Mouse (Mus musculus): ENCODE measurements at regions not wholly inside any gene's neighbourhood (a gene's known extent, or its start where the extent isn't known, plus 50 kb on each side); places are given as distances from the start of the nearest gene placed in this dataset.

DNA sequence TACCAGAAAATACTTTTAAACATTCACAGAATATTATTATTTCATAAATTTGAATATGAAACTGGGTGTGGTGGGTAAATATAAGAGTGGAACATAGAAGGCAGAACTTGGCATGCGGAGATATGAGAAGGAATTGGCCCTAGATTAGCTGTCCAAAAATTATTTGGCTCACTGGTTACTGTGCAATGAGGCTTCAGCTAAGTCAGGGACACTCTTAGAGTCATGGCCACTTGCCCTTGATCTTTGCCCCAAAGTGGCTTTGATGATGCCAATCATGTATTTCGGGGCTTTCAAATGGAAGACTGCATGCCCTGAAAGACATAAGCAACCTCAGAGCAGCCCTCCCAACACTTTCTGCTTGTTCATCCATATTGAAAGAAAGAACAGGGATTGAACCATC, 76.9 kb downstream of the Pxdc1 start:
- ATAC-seq (ENCODE audit: insufficient number of reproducible peaks, low FRiP score, low TSS enrichment, low read depth), result no peak
- WGBS, result 94% methylated on average over 2 of the region's 2 CpGs
- Histone ChIP-seq H3K27ac (no peak overlapping the region), H3K4me1 (no peaks in the 10 kb centered on the region), H3K9ac (no peak overlapping the region), H3K4me2 (no peak overlapping the region), H3K9me3 (no peaks in the 10 kb centered on the region), H3K36me3 (no peaks in the 10 kb centered on the region), H3K27me3 (no peaks in the 10 kb centered on the region), H3K4me3 (no peak overlapping the region)

DNA sequence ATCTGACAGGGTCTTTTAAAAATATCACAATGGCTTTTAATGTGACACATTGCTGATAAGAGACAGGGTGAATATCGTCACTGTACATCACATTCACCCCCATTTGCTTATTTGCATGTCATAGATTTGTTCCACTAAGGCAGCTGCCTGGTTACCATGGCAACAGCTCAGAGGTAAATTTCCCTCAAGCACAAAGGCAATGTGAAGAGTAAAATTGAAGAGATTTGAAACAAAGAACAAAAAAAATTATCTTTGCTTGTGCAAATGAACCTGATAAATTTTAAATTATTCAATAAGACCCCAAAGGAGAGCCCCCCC, 77.3 kb downstream of the Pxdc1 start:
- Histone ChIP-seq H3K9me3 (no peaks in the 10 kb centered on the region), H3K9ac (no peak overlapping the region), H3K4me2 (no peak overlapping the region), H3K4me3 (no peak overlapping the region), H3K27ac (no peak overlapping the region), H3K36me3 (no peaks in the 10 kb centered on the region), H3K27me3 (no peaks in the 10 kb centered on the region), H3K4me1 (no peaks in the 10 kb centered on the region)
- WGBS, result 49% methylated on average over 1 of the region's 1 CpGs
- ATAC-seq (ENCODE audit: insufficient number of reproducible peaks, low FRiP score, low TSS enrichment, low read depth), result no peak

DNA sequence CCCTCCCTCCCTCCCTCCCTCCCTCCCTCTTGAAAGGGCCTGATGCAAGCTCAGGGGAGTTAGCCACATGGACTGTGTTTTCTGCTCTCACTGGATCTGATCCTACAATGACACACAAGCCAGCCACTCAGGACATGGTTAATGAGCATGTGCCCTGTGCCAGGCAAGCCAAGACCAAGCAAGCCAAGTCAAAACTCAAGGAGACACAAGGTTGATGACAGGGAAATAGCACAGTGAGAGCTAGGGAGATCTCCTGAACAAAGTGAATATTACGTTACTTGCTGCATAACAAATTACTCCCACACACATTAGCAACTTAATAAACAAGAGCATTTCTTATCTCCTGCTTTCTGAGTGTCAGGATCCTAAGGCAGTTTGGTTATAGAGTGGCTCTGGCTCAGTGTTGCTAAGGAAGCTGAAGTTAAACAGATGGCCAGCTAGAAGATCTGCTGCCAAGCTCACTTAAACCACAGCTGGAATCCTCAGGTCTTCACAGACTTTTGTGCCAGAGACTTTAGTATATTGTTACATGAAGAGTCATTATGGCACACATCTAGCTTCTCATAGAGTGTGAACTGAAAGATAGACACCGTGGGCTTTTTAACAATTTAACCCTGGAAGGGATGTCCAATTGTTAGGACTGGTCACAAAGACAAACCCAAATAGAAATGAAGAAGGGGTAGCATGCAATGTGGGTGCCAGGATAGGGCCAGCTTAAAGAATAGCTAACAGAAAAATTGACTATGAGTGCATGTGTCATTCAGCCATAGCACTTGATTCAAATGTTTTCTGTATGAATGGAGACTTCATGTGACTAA, 77.9 kb downstream of the Pxdc1 start:
- WGBS, result 59% methylated on average over 2 of the region's 2 CpGs
- H3K4me3 ChIP-seq, result no peak overlapping the region
- no peak for ATAC-seq (ENCODE audit: insufficient number of reproducible peaks, low FRiP score, low TSS enrichment, low read depth)
- H3K4me2 ChIP-seq, result no peak overlapping the region
- no peak overlapping the region for H3K27ac ChIP-seq
- no peak overlapping the region for H3K9ac ChIP-seq
- no peaks in the 10 kb centered on the region for H3K4me1 ChIP-seq
- no peaks in the 10 kb centered on the region for H3K27me3 ChIP-seq
- no peaks in the 10 kb centered on the region for H3K36me3 ChIP-seq
- no peaks in the 10 kb centered on the region for H3K9me3 ChIP-seq

DNA sequence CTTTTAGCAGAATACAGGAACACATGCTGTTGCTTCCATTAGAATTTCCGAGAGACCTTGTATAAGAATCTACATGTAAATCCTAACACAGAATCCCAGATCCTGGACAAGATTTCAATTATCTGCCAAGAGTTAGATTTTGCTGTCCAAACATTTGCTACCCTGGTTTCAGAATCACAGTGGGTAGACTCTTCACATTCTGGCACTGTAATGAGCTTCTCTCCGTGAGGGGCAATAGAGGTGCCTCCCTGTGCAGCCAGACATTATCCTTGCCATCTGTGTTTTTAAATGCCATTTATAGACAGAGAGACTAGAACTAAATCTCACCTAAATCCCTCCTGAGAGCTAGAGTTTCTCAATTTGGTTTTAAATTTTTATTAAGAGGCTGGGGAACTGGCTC, 84.0 kb downstream of the Pxdc1 start:
- Histone ChIP-seq H3K4me1 (no peaks in the 10 kb centered on the region), H3K27ac (no peak overlapping the region), H3K9ac (no peak overlapping the region), H3K4me3 (no peak overlapping the region), H3K36me3 (no peaks in the 10 kb centered on the region), H3K4me2 (no peak overlapping the region), H3K9me3 (no peaks in the 10 kb centered on the region), H3K27me3 (no peaks in the 10 kb centered on the region)
- 53% methylated on average over 2 of the region's 2 CpGs for WGBS
- ATAC-seq (ENCODE audit: insufficient number of reproducible peaks, low FRiP score, low TSS enrichment, low read depth), result no peak

DNA sequence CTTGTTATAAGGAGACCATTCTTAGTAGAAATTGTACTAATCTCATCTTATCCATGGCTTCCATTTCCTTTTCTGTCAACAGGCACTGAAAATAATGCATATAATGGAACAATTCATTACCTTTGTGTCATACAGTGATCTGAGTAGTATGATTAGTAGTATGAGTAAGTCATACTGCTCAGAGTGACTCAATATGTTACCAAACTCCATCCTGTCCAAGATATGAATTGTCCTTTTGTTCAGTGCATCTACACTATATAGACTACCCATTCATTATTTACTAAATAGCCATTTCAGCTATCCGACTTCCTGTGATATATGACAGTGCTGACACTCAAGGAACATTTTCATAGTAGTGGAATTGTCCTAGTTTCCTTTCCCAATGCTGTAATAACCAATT, 86.6 kb downstream of the Pxdc1 start:
- Histone ChIP-seq H3K4me3 (no peak overlapping the region), H3K4me2 (no peak overlapping the region), H3K4me1 (no peaks in the 10 kb centered on the region), H3K27me3 (no peaks in the 10 kb centered on the region), H3K27ac (no peak overlapping the region), H3K36me3 (no peaks in the 10 kb centered on the region), H3K9ac (no peak overlapping the region), H3K9me3 (no peaks in the 10 kb centered on the region)
- ATAC-seq (ENCODE audit: insufficient number of reproducible peaks, low FRiP score, low TSS enrichment, low read depth), result no peak
- 84% methylated on average over 1 of the region's 1 CpGs for WGBS

DNA sequence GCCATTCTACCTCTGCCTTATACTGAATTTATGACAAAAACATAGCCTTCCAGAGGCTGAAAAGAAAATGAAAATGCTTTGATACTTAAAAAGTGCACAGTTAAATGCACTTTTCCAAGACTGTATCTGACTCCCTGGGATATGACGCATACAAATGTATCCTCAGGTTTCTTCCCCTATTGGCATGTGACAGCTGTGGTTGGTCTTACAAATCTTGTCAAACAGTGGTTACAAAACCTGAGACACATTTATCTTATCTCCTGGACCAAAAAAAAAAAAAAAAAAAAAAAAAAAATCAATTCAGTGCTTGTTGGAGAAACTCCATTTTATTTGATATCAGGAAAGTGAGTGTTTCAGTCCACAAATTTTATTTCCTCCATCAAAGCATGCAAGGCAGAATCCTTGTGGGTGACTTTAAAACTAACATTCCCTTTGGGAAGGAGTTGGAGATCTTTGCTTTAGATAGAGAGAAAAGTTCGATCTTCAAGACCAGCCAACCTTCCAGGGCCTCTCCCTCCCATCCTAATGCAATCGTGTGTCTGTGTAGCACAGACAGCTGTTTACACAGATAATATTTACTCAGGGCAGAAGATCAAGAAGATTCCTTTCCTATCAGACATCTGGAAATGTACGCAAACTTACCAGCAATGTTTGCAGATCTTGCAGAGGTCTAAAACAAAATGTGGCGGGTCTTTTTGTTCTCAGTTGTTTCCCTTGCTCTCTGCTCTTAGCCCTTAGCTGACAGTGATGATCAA, 103.0 kb downstream of the Pxdc1 start:
- Histone ChIP-seq H3K27ac (no peak overlapping the region), H3K9me3 (no peaks in the 10 kb centered on the region), H3K4me2 (no peak overlapping the region), H3K4me1 (no peaks in the 10 kb centered on the region), H3K27me3 (no peaks in the 10 kb centered on the region), H3K9ac (no peak overlapping the region), H3K4me3 (no peak overlapping the region), H3K36me3 (no peaks in the 10 kb centered on the region)
- WGBS, result 66% methylated on average over 5 of the region's 5 CpGs
- ATAC-seq (ENCODE audit: insufficient number of reproducible peaks, low FRiP score, low TSS enrichment, low read depth), result no peak

DNA sequence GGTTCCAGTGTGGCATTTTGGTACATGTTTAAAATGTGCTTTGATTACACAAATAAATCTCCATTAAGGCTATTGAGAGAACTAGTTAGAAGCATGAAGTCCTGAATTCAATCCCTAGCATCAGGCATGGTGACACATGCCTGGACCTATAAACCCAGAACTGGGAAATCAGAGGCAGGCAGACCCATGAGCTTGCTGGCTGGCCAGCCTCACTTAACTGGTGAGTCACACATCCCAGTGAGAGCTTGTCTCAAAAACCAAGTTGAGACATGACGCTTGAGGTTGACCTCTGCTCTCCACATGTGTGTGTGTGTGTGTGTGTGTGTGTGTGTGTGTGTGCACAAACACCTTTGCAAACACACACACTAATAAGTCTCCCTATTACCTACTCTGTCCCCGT, 112.6 kb downstream of the Pxdc1 start:
- Histone ChIP-seq H3K4me2 (no peak overlapping the region), H3K9ac (no peak overlapping the region), H3K4me3 (no peak overlapping the region), H3K27me3 (no peaks in the 10 kb centered on the region), H3K36me3 (no peaks in the 10 kb centered on the region), H3K27ac (no peak overlapping the region), H3K4me1 (no peaks in the 10 kb centered on the region; the same call in 1 of the 2 replicates), H3K9me3 (no peaks in the 10 kb centered on the region)
- WGBS, result 87% methylated on average over 2 of the region's 2 CpGs
- ATAC-seq (ENCODE audit: insufficient number of reproducible peaks, low FRiP score, low TSS enrichment, low read depth), result no peak

DNA sequence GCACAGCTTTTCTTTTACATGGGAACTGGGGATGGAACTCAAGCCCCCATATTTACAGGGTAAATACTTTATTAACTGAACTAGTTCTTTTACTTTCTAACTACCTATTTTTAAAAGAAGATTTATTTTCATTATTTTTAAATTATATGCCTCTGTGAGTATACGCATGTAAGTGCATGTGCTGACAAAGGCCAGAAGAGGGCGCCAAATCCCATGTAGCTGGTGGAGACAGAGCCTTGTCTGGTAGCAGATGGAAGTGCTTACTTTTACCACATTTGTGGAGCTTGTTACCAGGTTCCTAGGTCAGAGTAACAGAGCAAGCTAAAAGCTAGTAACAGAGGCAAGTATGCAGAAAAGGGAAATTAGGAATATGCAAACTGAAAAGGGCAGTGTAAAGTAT, 119.4 kb downstream of the Pxdc1 start:
- Histone ChIP-seq H3K4me2 (no peak overlapping the region), H3K4me3 (no peak overlapping the region), H3K27ac (no peak overlapping the region), H3K27me3 (no peaks in the 10 kb centered on the region), H3K36me3 (no peaks in the 10 kb centered on the region), H3K4me1 (no peaks in the 10 kb centered on the region; the same call in 1 of the 2 replicates), H3K9me3 (no peaks in the 10 kb centered on the region), H3K9ac (no peak overlapping the region)
- WGBS, result 76% methylated on average over 2 of the region's 2 CpGs
- no peak for ATAC-seq (ENCODE audit: insufficient number of reproducible peaks, low FRiP score, low TSS enrichment, low read depth)

DNA sequence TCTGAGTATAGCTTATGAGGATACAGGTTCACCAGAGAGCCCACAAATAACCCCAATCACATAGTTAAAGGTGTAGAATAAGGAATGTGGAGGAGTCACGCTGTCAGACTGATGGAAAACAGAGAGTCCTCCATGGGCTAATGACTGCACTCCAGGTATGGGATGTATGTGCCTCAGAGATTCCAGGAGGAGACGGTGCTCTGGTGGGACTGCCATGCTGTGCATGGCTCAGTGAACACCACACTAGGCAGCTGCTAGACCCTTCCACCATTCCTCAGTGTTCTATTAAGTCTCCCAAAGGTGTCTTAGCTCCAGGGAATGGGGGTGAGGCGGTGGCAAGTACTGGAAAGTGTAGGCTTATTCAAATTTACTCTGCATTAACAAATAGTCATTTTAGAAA, 142.0 kb downstream of the Pxdc1 start:
- ATAC-seq (ENCODE audit: insufficient number of reproducible peaks, low FRiP score, low TSS enrichment, low read depth), result no peak
- no peak overlapping the region for H3K27ac ChIP-seq
- H3K4me3 ChIP-seq, result no peak overlapping the region

DNA sequence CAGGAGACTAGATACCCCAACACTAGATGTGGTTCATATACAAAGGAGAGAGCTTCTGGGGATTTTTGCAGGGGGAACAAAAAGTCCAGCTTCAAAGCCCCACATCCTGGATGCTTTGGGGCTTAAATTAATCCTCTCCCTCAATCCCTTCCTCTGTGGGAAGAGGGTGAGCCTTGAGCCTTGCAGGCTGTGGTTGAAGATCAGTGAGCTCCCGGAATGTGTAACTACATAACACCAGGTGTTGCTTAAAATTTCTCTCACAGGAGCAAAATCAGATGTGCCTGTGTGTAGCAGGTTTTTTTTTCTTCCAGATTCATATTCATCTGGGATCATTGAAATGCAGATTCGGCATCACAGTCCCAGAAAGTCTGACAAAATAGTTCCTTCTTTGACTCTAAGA, 146.1 kb downstream of the Pxdc1 start:
- no peak overlapping the region for H3K9ac ChIP-seq
- H3K27ac ChIP-seq, result no peak overlapping the region

More for the DNA sequence above, 142.0 kb downstream of the Pxdc1 start:
- no peaks in the 10 kb centered on the region for H3K4me1 ChIP-seq
- H3K27me3 ChIP-seq, result no peaks in the 10 kb centered on the region
- H3K4me2 ChIP-seq, result no peak overlapping the region
- 78% methylated on average over 3 of the region's 3 CpGs for WGBS
- no peak overlapping the region for H3K9ac ChIP-seq
- H3K9me3 ChIP-seq, result no peaks in the 10 kb centered on the region
- H3K36me3 ChIP-seq, result no peaks in the 10 kb centered on the region

DNA sequence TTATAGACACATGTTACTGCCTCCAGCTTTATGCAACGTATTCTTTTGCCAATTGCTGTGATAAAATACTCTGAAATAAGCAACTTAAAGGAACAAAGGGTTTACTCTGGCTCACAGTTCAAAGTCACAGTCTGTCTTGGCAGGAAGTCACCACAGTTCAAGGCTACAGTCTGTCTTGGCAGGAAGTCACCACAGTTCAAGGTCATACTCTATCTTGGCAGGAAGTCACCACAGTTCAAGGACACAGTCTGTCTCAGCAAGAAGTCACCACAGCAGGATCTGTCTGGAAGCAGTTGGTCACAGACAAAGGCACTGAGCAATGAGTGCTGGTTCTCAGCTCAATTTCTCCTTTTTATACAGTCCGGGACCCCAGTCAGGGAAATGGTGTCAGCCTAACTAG, 147.4 kb downstream of the Pxdc1 start:
- 71% methylated on average over 2 of the region's 2 CpGs for WGBS
- Histone ChIP-seq H3K9me3 (no peaks in the 10 kb centered on the region; the same call in 1 of the 2 replicates), H3K27ac (no peak overlapping the region), H3K4me2 (no peak overlapping the region), H3K36me3 (no peaks in the 10 kb centered on the region), H3K27me3 (no peaks in the 10 kb centered on the region), H3K9ac (no peak overlapping the region), H3K4me1 (no peaks in the 10 kb centered on the region), H3K4me3 (no peak overlapping the region)
- no peak for ATAC-seq (ENCODE audit: insufficient number of reproducible peaks, low FRiP score, low TSS enrichment, low read depth)

More for the DNA sequence above, 146.1 kb downstream of the Pxdc1 start:
- Histone ChIP-seq H3K36me3 (no peaks in the 10 kb centered on the region), H3K4me3 (no peak overlapping the region), H3K9me3 (no peaks in the 10 kb centered on the region; the same call in 1 of the 2 replicates), H3K27me3 (no peaks in the 10 kb centered on the region), H3K4me1 (no peaks in the 10 kb centered on the region), H3K4me2 (no peak overlapping the region)
- 46% methylated on average over 2 of the region's 2 CpGs for WGBS
- no peak for ATAC-seq (ENCODE audit: insufficient number of reproducible peaks, low FRiP score, low TSS enrichment, low read depth)

DNA sequence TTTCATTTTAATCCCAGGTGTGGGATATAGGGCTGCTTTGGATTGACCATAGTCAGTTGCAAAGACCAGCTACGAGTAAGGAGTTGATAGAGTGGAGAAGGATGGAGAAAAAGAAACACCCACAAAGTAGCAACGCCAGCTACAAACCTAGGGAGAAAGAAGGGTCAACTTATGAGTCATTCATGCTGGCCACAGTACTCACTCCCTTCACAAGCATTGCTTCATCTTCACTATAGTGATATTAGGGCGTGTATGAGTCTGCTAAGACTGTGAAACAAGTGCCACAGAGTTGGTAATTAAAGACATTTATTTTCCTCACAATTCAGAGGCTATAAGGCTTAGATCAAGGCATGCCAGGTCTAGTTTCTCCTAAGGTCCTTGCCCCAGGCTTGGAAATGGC, 148.4 kb downstream of the Pxdc1 start:
- Histone ChIP-seq H3K27ac (no peak overlapping the region), H3K4me2 (no peak overlapping the region), H3K27me3 (no peaks in the 10 kb centered on the region), H3K9me3 (no peaks in the 10 kb centered on the region; the same call in 1 of the 2 replicates), H3K9ac (no peak overlapping the region), H3K36me3 (no peaks in the 10 kb centered on the region), H3K4me3 (no peak overlapping the region), H3K4me1 (no peaks in the 10 kb centered on the region)
- ATAC-seq (ENCODE audit: insufficient number of reproducible peaks, low FRiP score, low TSS enrichment, low read depth), result no peak
- WGBS, result 84% methylated on average over 3 of the region's 3 CpGs

Data from limb, embryonic 15.5 days (tissue).